Mouse (Mus musculus): ENCODE data around the gene Nynrin. TPM values are rescaled to one million over a fixed set of nuclear protein-coding genes. Genes with fewer than 3 reads are reported as not detected.

Gene Nynrin
- total and polyA plus RNA-seq, 3 experiments = 3.0 to 5.6 (median 4.2) TPM

DNA sequence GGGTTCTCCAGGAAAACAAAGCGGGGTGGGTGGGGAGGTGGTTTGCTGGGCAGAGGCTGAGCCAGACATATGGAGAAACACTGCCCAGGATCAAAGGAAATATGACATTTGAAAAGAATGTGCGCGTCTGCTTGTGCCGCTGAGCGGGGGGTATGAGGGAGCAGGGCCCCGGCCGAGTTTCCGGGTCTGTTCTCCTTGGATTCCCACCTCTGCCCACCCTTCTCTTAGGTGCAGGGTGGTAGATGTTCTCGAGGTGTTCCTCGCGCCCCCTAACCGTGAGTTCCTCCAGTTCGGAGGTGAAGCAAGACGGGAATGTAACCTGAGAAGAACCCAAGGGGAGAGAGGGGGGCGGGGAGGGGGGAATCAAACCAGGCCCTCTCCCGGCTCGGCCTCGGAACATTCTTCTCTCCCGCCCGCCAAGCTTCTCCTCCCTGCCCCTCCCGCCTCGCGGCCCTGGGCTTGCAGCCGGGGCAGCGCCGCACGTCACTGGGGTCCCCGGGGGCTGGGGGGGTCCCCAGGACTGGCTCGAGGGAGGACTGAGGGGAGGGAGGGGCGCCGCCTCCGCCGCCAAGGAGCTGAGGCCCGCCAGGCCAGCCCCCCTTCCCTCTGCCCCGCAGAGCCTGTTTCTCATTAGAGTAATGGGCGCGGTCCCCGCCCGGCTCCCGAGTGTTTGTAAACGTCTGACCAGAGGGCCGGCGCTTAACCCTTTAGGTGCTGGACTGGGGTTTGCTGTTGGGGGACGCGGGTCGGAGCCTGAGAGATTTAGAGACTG lies 30.6 kb upstream of the Nynrin start, which contains the start of gene Nfatc4:
Gene Nfatc4, plus strand, starts transcription at position 154 of the 772 bp plus-strand sequence.
- Histone ChIP-seq H3K27me3 (ENCODE audit: insufficient read depth, low read length) (peaks cover 70% of the 10 kb centered on the region), H3K36me3 (replicated peaks) (no peaks in the 10 kb centered on the region), H3K4me1 (ENCODE audit: insufficient read depth, low read depth, low read length) (peaks cover 21% of the 10 kb centered on the region), H3K9me3 (replicated peaks) (no peaks in the 10 kb centered on the region), H3K4me3 (ENCODE audit: low read depth, low read length) (peak within 1 kb of the TSS; percentile 70)
- DNase-seq (ENCODE audit: low spot score) (peak; percentile 33), ATAC-seq (ENCODE audit: extremely low read depth, insufficient number of reproducible peaks, low FRiP score, poor library complexity, severe bottlenecking) (no peak)
- TF ChIP-seq TAL1 (conservative IDR thresholded peaks at IDR 0.05; ENCODE audit: low read depth, low read length) (no peak), CTCF (IDR thresholded peaks at IDR 0.05; ENCODE audit: low read depth, low read length) (no peak), POLR2AphosphoS5 (IDR thresholded peaks at IDR 0.05; ENCODE audit: insufficient replicate concordance, low read depth, low read length) (no peak), GATA1 (IDR thresholded peaks at IDR 0.05; ENCODE audit: borderline replicate concordance, low read length) (no peak), GATA2 (IDR thresholded peaks at IDR 0.05; ENCODE audit: borderline replicate concordance, low read depth, low read length) (no peak)

DNA sequence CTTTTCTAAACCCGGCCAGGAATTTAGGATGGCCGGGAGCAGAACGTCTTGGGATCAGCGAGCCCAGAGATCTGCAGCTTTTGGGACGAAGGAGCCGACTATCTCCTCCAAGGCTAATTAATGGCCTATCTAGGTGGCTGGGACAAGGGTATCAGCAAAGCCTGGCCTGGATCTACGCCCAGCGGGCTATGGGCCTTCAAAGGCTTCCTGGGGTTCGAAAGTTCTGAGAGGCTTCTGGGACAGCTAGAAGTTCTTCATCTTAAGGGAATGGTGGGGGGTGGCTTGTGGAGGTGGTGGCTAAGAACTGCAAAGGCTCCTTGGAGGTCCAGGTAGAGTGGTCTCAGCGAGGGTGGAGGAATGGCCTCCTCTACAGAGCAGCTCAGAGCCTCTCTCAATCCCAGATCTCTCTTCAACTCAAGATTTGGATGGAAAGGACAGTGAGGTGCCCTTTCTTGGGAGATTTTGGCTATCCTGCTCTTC lies 29.8 kb upstream of the Nynrin start:
- peak overlapping the region; percentile 70; the same call in 1 of the 2 replicates for H3K4me3 ChIP-seq (ENCODE audit: low read depth, low read length)

DNA sequence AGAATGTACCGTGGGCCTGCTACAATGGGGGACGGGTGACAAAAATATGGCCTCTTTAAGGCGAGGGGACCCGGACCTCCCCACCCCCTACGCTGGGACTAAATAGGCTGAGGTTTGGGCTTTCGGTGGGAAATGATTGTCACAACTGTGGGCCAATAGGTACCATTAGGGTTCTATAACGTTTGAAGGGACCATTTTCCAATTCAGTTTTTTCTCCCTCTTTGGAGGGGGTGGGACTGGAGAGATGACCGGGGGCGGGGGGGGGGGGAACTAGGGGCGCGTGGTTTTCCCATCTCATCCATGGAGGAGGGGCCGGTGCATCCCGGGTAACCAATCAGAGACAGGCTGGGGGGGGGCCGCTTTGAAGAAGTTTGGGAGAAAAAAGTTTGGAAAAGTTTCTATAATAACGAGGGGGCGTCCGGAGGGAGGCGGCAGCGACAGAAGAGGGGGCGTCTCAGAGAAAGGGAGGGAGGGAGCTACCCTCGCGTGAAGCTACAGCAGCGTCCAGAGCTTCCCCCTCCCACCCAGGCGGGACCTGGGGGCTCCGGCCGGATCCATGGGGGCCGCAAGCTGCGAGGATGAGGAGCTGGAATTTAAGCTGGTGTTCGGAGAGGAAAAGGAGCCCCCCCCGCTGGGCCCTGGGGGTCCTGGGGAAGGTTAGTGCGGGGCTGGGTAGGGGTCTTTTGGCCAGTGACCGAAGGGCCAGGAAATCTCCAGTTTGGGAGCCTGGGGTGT lies 29.2 kb upstream of the Nynrin start:
- peaks cover 76% of the 10 kb centered on the region for H3K27me3 ChIP-seq (ENCODE audit: insufficient read depth, low read length)
- no peaks in the 10 kb centered on the region for H3K9me3 ChIP-seq (replicated peaks)
- ATAC-seq (ENCODE audit: extremely low read depth, insufficient number of reproducible peaks, low FRiP score, poor library complexity, severe bottlenecking) (no peak), DNase-seq (ENCODE audit: low spot score) (no peak)
- peaks cover 23% of the 10 kb centered on the region for H3K4me1 ChIP-seq (ENCODE audit: insufficient read depth, low read depth, low read length)
- TF ChIP-seq CTCF (IDR thresholded peaks at IDR 0.05; ENCODE audit: low read depth, low read length) (no peak), POLR2AphosphoS5 (IDR thresholded peaks at IDR 0.05; ENCODE audit: insufficient replicate concordance, low read depth, low read length) (no peak), GATA1 (IDR thresholded peaks at IDR 0.05; ENCODE audit: borderline replicate concordance, low read length) (no peak), GATA2 (IDR thresholded peaks at IDR 0.05; ENCODE audit: borderline replicate concordance, low read depth, low read length) (no peak), TAL1 (conservative IDR thresholded peaks at IDR 0.05; ENCODE audit: low read depth, low read length) (no peak)
- no peak overlapping the region for H3K4me3 ChIP-seq (ENCODE audit: low read depth, low read length)
- no peaks in the 10 kb centered on the region for H3K36me3 ChIP-seq (replicated peaks)

More for the DNA sequence above, 29.8 kb upstream of the Nynrin start:
- TF ChIP-seq GATA2 (IDR thresholded peaks at IDR 0.05; ENCODE audit: borderline replicate concordance, low read depth, low read length) (no peak), GATA1 (IDR thresholded peaks at IDR 0.05; ENCODE audit: borderline replicate concordance, low read length) (no peak), CTCF (IDR thresholded peaks at IDR 0.05; ENCODE audit: low read depth, low read length) (no peak), POLR2AphosphoS5 (IDR thresholded peaks at IDR 0.05; ENCODE audit: insufficient replicate concordance, low read depth, low read length) (no peak), TAL1 (conservative IDR thresholded peaks at IDR 0.05; ENCODE audit: low read depth, low read length) (no peak)
- H3K9me3 ChIP-seq (replicated peaks) = no peaks in the 10 kb centered on the region
- H3K4me1 ChIP-seq (ENCODE audit: insufficient read depth, low read depth, low read length) = peaks cover 23% of the 10 kb centered on the region
- peaks cover 74% of the 10 kb centered on the region for H3K27me3 ChIP-seq (ENCODE audit: insufficient read depth, low read length)
- H3K36me3 ChIP-seq (replicated peaks) = no peaks in the 10 kb centered on the region
- ATAC-seq (ENCODE audit: extremely low read depth, insufficient number of reproducible peaks, low FRiP score, poor library complexity, severe bottlenecking) (no peak), DNase-seq (ENCODE audit: low spot score) (no peak)

DNA sequence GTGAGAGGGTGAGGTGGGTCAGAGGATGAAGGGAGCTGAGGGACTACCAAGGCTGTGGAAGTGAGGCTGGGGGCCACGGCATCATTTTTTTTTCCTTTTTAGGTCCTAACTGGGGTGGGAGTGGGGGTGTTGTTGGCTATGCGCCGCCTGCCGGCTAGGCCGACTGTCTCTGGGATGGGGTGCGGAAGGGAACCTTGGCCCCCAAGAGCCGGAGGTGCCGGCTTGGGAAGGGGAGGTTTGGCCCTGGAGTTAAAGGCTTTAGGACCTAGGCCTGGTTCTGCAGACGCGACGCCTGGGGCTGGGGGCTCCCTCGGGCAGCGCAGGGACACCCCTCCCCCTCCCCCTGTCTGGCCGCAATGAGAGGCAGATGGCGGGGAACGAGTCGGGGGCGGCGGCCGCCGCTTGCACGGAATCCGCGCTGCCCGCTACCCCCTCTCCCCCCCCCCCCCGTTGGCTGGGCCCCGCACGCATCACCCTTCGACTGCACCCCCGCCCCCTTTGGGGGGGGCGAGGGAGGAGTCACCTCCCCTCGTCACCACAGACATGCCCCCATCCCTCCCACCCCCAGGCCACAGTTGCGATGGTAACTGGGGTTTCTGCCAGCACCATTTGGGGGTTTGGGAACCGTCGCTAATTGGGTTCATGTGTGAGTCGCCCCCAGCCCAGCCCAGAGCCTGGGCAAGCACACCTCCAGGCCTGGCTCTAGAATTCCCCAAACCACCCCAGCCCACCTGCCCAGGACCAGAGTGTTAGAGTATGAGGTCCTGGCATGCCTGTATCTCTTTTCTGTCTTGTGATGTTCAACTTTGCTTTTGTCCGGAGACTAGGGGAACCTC lies 28.4 kb upstream of the Nynrin start:
- Histone ChIP-seq H3K36me3 (replicated peaks) (no peaks in the 10 kb centered on the region), H3K27me3 (ENCODE audit: insufficient read depth, low read length) (peaks cover 76% of the 10 kb centered on the region), H3K4me3 (ENCODE audit: low read depth, low read length) (no peak overlapping the region), H3K4me1 (ENCODE audit: insufficient read depth, low read depth, low read length) (peaks cover 23% of the 10 kb centered on the region), H3K9me3 (replicated peaks) (no peaks in the 10 kb centered on the region)
- TF ChIP-seq TAL1 (conservative IDR thresholded peaks at IDR 0.05; ENCODE audit: low read depth, low read length) = no peak
- no peak for DNase-seq (ENCODE audit: low spot score)
- ATAC-seq (ENCODE audit: extremely low read depth, insufficient number of reproducible peaks, low FRiP score, poor library complexity, severe bottlenecking) = no peak

DNA sequence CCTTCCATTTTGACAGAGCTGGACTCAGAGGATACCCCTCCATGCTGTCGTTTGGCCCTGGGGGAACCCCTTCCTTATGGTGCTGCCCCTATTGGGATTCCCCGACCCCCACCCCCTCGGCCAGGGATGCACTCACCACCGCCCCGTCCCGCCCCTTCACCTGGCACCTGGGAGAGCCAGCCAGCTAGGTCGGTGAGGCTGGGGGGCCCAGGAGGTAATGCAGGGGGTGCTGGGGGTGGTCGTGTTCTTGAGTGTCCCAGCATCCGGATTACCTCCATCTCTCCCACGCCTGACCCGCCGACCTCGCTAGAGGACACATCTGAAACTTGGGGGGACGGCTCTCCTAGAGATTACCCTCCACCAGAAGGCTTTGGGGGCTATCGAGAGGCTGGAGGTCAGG lies 27.7 kb upstream of the Nynrin start:
- H3K9me3 ChIP-seq (replicated peaks) = no peaks in the 10 kb centered on the region
- TF ChIP-seq POLR2AphosphoS5 (IDR thresholded peaks at IDR 0.05; ENCODE audit: insufficient replicate concordance, low read depth, low read length) = no peak
- no peak for TF ChIP-seq GATA2 (IDR thresholded peaks at IDR 0.05; ENCODE audit: borderline replicate concordance, low read depth, low read length)
- TF ChIP-seq GATA1 (IDR thresholded peaks at IDR 0.05; ENCODE audit: borderline replicate concordance, low read length) = no peak
- no peak for TF ChIP-seq CTCF (IDR thresholded peaks at IDR 0.05; ENCODE audit: low read depth, low read length)
- no peak for TF ChIP-seq TAL1 (conservative IDR thresholded peaks at IDR 0.05; ENCODE audit: low read depth, low read length)
- no peak for DNase-seq (ENCODE audit: low spot score)
- no peak overlapping the region for H3K4me3 ChIP-seq (ENCODE audit: low read depth, low read length)
- ATAC-seq (ENCODE audit: extremely low read depth, insufficient number of reproducible peaks, low FRiP score, poor library complexity, severe bottlenecking) = no peak
- peaks cover 74% of the 10 kb centered on the region for H3K27me3 ChIP-seq (ENCODE audit: insufficient read depth, low read length)
- no peaks in the 10 kb centered on the region for H3K36me3 ChIP-seq (replicated peaks)
- peaks cover 23% of the 10 kb centered on the region for H3K4me1 ChIP-seq (ENCODE audit: insufficient read depth, low read depth, low read length)
